Mouse (Mus musculus) thymus, adult 2 months (tissue): ENCODE measurements around the gene Rsu1.

Source experiments
- CTCF ChIP-seq: fragments of 200-500 bp; IDR thresholded peaks from 2 replicates; pipeline ENCODE4 v1.5.1; 2012; ENCODE audit warnings: mild to moderate bottlenecking, control low read depth, low read length, moderate library complexity, borderline replicate concordance; ENCODE audit not compliant: control insufficient read depth, poor library complexity, insufficient read depth; ENCODE audit errors: extremely low read depth
- POLR2A ChIP-seq: fragments of 200-500 bp; IDR thresholded peaks from 2 replicates; pipeline ENCODE4 v1.6.1; 2012; ENCODE audit warnings: mild to moderate bottlenecking, low read length, control low read depth, moderate library complexity; ENCODE audit not compliant: control insufficient read depth, poor library complexity, insufficient read depth; ENCODE audit errors: extremely low read depth

DNA sequence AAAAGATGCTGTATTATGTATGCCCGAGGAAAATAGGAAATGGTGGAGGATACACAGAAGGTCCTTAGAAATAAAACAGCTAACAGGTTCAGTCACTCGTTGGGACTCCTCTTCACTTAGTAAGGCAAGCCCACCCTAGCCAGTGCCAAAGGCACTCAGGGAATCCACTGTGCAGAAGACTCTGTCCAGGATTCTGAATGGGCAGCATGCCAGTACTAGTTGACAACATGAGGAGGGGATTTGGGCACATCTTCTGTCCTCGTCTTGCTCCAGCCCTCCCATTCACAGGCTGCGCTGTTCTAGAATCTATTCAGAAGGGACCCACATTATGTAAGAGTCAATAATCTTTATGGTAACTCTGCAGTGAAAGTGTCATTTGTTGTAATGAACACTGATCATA lies 181.4 kb downstream of the Rsu1 start:
- TF ChIP-seq CTCF (no peak), POLR2A (no peak)
